Mouse (Mus musculus): ENCODE measurements around the gene Gm17409. TPM values are rescaled to one million over a fixed set of nuclear protein-coding genes. Genes with fewer than 3 reads are reported as not detected.

The Gm17409 gene
- not detected for polyA plus RNA-seq (2014; fragmentation: Illumina TruSeq; extraction: RNeasy Lipid Tissue Mini Kit (QIAGEN cat#74804); ENCODE audit: low read depth, low replicate concordance)

GRCm38 (mm10) chr2:58469816-58470215 lies at the start of gene Gm17409:
Gene Gm17409, plus strand, starts transcription at chr2:58470116.

Other genes with a start within 250 kb of the Gm17409 start
- gene Acvr1c, start 112.2 kb upstream of the Gm17409 start, polyA plus RNA-seq (2014; fragmentation: Illumina TruSeq; extraction: RNeasy Lipid Tissue Mini Kit (QIAGEN cat#74804); ENCODE audit: low read depth, low replicate concordance), result 0.24 TPM
- 9.7 TPM for gene Acvr1, start 97.0 kb downstream of the Gm17409 start, polyA plus RNA-seq (2014; fragmentation: Illumina TruSeq; extraction: RNeasy Lipid Tissue Mini Kit (QIAGEN cat#74804); ENCODE audit: low read depth, low replicate concordance)
- gene Upp2, start 97.2 kb downstream of the Gm17409 start, polyA plus RNA-seq (2014; fragmentation: Illumina TruSeq; extraction: RNeasy Lipid Tissue Mini Kit (QIAGEN cat#74804); ENCODE audit: low read depth, low replicate concordance), result 8.5 TPM

Data from kidney, adult 10 weeks (tissue).